Mouse (Mus musculus): ENCODE results near the gene Popdc3.
A peak's percentile ranks its signal among the peaks of the same experiment; 100 is the strongest.
"Not testable (repeated sequence)": the region's sequence is repeated elsewhere in the genome, so short reads cannot be mapped to it uniquely, and the experiment has no call there.

Gene Popdc3

DNA sequence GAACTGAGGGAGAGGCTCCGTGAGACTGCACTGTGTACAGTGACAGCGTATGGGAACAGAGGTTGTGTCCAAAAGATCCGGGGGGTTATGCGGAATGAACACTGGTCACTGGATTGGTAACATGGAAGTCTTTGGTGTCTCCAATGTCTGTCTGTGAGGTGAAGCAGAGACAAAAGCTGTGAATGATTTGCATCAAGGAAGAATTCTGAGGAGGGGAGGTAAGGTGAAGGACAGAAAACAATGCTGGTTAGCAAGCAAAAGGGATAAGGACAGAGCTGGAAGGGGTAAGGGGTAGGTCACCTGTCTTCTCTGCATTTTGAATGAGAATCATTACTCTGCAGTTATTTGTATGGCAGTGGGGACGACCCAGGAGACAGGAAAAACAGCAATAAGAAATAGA is 16.6 kb downstream of the Popdc3 start:
- DNase-seq (ENCODE audit: low spot score in 2 of 2), result no peak

- DNase-seq (ENCODE audit: low spot score in 2 of 2), result no peak
These were observed 26.7 kb downstream of the Popdc3 start for GRCm38 (mm10) chr10:45204582-45204981.

DNA sequence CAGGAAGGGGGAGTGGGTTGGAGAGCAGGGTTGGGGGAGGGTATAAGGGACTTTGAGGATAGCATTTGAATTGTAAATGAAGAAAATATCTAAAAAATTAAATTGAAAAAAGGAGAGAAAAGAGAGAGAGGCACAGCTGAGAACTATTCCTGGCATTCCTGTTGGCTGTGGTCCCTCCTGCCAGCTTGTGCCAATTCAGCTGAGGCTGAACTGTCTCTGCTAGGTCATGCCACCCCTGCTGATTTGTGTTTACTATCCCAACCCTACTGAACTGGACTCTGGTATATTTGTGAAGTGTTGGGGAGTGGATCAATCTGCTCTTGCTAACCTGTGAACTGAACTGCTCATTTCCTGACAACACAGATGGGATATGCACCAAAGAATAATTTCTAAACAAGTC is 32.3 kb downstream of the Popdc3 start:
- no peak for DNase-seq (ENCODE audit: low spot score in 2 of 2)

- DNase-seq (ENCODE audit: low spot score in 2 of 2), result no peak
These were observed 38.8 kb downstream of the Popdc3 start for GRCm38 (mm10) chr10:45216676-45217075.

DNA sequence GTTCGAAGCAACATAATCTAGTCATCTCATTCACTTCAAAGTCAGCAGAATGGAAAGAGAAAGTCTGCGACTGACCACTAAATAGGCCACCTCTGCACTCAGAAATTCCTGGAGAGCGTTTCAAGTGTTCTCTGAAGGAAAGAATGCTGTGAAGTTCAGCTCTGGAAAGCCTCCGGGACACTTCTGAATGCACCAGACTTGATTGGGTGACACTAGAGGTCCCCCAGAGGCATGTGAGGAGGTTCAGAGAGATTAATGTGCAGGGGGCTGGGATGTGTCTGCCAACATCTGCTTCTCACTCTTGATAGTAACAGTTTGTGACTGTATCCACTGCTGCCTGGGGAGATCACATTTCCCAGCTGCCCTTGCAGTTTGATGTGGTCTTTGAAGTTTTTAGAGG is 52.1 kb downstream of the Popdc3 start:
- no peak for DNase-seq (ENCODE audit: low spot score in 2 of 2)

GRCm38 (mm10) chr10:45233351-45233750 is 55.5 kb downstream of the Popdc3 start:
- DNase-seq (ENCODE audit: low spot score in 2 of 2), result no peak

DNA sequence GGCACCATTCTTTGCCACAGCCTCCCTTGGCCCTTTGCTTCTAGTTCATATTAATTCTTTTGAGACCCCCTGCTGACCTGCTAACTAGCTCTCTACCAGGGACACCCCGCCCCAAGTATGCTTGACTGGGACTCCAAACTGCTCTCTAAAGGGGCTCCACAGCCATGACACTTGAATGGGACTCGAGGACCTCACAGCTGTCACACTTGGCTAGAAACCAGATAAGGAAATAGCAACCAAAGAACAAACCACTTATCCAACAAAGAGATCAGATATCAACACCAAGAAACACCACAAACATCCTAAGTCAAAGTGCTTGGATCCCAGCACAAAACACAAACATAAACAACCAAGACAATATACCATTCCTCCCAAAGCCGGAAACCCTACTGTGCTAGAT is 58.4 kb downstream of the Popdc3 start:
- no peak for DNase-seq (ENCODE audit: low spot score in 2 of 2)

- DNase-seq (ENCODE audit: low spot score in 2 of 2), result no peak
These were observed 59.6 kb downstream of the Popdc3 start for GRCm38 (mm10) chr10:45237492-45237891.

- DNase-seq (ENCODE audit: low spot score in 2 of 2), result no peak
These were observed 82.6 kb downstream of the Popdc3 start for GRCm38 (mm10) chr10:45260477-45260876.

DNA sequence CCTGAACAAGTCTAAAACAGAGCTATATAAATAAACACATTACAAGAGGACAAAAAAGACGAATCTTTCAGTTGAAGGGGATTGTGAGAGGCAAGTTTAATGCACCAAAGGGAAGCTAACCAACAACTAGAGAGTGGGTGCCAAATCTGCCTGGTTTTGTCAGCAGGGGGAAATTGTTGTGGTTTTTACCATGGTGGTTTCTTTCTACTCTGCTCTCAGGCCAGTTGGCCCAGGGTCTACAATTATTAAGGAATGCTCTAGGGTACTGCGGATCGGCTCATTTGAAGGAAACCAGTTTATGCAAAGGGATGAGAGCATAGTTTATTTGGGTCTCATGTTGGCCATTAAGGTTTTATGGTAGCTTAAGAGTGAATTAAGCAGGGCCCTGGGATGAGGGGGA is 84.2 kb downstream of the Popdc3 start:
- no peak for DNase-seq (ENCODE audit: low spot score in 2 of 2)

DNA sequence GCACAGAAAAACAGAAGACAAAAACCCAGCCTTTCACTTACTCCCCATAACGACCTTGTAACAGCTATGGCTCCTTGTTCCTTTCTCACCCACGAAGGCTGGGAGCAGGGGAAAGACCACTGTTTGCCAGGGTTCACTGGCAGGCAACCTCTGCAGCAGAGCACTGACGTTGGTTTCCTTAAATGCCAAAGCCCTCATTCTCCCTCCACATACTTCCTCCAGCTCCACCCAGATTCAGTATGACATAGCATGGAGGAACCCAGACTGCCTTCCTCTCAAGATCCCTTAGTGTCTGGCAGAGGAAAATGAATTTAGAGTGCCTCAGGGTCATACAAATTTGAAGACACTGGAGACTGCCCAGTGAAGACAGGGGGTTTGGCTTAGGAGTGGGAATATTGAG is 98.6 kb downstream of the Popdc3 start:
- no peak for DNase-seq (ENCODE audit: low spot score in 2 of 2)

DNA sequence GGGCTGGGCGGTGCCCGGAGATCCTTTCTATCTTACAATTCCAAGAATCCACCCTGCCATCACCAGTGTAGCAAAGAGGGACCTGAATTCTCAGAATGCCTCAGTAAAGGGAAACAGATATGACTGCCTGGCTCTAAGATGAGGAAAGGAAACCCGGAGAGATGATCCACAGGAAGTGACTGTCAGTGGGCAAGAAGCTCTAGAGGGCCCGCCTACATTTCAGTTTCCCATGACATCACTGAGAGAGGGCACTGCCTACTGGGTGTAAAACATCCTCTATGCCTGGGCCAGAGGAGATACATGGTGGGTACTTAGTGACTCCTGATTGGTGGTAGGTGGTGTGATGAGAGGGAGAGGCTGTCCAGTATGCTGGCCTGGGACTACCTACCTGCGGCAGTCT is 99.1 kb downstream of the Popdc3 start:
- DNase-seq (ENCODE audit: low spot score in 2 of 2), result no peak

DNA sequence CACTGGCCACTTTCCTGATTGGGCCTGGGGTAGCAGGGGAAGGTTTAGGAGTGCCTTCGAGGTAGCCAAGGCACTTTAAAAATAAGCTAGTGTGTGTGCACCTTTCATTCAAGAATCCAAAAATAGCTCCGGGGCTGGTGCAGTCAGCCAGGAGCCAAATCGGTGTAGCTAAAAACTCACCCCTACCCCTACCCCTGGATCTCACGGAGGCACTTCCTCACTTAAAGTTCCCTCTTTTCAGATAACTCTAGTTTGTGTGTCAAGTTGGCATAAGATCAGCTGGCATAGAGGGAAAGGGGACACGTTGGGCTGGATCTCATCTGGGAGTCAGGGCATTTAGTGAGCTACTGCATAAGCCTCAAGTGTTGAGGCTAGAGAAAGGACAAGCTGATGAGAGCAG is 107.8 kb downstream of the Popdc3 start:
- no peak for DNase-seq (ENCODE audit: low spot score in 2 of 2)

DNA sequence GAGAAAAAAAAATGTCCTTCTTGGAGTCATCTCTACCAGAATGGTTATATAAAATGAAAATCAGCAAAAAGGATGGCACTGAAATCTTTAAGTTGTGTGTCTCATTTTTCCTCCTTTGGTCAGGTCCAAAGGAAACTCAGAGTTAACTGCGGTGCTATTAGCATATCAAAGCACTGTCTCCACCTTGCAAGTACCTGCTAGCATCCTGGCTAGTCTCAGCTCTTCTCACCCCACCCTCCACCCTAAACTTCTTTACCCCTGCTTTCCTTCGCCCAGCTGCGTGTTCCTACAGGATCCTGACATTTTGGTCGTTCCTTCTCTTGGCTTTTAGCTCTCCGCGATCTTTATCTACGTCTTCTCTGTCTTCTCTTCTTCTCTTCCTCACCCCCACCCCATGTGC is 110.5 kb downstream of the Popdc3 start:
- DNase-seq (ENCODE audit: low spot score in 2 of 2), result no peak

GRCm38 (mm10) chr10:45289218-45290105 is 111.6 kb downstream of the Popdc3 start:
- peak; percentile 6 to 15 for DNase-seq (ENCODE audit: low spot score in 2 of 2)

DNA sequence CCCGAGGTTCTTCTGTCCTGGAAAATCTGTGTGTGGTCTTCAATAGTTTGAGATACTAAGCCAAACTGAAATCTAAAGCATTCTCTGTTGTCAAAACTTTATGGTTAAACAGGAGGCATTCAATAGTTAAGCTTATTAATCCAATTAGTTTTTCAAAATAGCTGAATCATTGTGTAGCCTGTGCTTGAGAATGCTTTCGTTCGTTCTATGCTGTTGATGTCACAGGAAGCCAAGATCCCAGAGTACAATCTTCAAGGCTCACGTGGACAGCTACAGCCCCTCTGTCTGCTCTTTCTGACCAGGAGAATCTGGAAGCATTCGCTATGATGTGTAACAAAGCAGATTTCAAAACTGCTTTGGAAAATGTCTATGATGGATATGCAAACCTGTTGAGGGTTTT is 112.7 kb downstream of the Popdc3 start:
- DNase-seq (ENCODE audit: low spot score in 2 of 2), result no peak

DNA sequence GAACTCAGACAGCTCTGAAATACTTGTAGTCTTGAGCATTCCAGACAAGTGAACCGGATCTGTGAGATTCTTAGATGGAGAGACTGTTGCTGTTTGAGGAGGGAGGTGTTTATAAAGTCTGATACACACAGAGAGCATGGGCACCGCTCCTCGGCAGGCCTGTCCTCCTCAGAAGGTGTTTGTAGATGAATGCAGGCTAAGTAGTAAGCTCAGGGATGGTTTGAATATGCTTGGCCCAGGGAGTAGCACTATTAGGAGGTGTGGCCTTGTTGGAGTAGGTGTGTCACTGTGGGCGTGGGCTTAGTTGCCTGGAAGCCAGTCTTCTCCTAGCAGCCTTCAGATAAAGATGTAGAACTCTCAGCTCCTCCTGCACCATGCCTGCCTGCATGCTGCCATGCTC is 114.3 kb downstream of the Popdc3 start:
- DNase-seq (ENCODE audit: low spot score in 2 of 2), result not testable (repeated sequence)

GRCm38 (mm10) chr10:45295093-45295492 is 117.2 kb downstream of the Popdc3 start:
- DNase-seq (ENCODE audit: low spot score in 2 of 2), result no peak

DNA sequence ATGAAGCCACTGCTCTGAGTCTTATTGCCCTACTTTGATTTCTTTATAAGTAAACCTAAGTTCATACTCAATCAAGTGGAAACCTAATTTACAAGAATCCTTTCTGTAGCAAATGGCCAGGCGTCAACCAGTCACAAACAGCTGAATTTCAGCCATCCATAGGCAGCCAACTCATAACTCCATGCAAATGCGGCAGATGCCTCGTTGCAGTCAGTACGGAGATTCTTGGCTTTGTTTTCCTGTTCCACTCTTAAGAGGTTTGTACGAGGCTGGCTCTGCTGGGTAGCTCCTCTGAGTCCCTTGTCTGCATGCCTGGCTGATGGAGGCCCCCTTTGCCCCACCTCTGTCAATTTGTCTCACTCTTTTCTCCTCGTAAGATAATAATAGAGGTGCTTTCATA is 120.6 kb downstream of the Popdc3 start:
- no peak for DNase-seq (ENCODE audit: low spot score in 2 of 2)

DNA sequence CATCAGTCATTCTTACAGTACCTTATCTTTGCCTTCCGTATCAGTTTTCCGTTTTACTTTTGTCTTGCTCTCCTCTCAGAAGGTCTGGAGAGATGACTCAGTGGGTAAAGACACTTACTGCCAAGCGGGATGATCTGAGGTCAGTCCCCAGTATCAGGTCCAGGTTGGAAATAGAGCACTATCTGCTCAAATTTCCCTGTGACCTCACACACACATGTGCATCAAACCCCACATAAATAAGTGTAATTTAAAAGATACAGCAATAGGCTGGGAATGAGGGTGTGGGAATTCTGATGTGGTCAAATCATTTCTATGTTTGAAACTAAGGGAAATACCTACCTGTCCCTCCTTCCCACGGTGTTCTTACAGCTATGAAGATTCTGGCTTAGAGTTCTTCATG is 121.6 kb downstream of the Popdc3 start:
- DNase-seq (ENCODE audit: low spot score in 2 of 2), result no peak

GRCm38 (mm10) chr10:45303315-45304036 is 125.6 kb downstream of the Popdc3 start:
- no peak for DNase-seq (ENCODE audit: low spot score in 2 of 2)

DNA sequence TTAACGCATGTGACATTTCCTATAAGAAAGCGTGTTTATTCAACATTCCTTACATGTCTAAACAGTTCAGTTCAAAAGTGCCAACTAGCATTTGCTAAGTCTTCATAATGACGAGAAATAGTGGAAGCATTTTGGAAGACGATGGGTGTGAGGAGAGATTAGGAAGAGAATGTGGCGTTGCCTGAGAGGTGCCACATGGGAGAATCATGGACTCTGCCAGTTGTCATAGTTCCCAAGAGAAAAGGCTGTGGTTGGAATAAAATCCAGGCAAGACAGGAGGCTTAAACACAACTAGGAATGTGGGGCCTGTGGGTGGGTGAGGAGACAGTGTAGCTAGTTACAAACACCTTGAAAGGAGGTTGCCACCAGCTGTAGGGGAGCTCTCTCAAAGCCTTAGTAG is 127.3 kb downstream of the Popdc3 start:
- DNase-seq (ENCODE audit: low spot score in 2 of 2), result no peak

- DNase-seq (ENCODE audit: low spot score in 2 of 2), result no peak
These were observed 133.2 kb downstream of the Popdc3 start for GRCm38 (mm10) chr10:45311129-45311528.

All from right cerebral cortex, adult 2 months (tissue).